In genomic region chr6:8778296-8778649, GRCm38 (mm10) we compare ENCODE assay signal across 8 mouse cellular contexts. TPM values are rescaled to one million over a fixed set of nuclear protein-coding genes. Genes with fewer than 3 reads are reported as not detected.
A peak's percentile ranks its signal among the peaks of the same experiment; 100 is the strongest.
DNase-seq lines count a peak whose midpoint lies in the region; ATAC-seq lines count a peak whose summit lies in the region.

Gene Ica1 (minus strand): TSS chr6:8778488.

- H3K36me3 ChIP-seq in hindbrain, embryonic 12.5 days, result no peaks in the 10 kb centered on the region
- no peaks in the 10 kb centered on the region for H3K36me3 ChIP-seq in limb, embryonic 15.5 days
- no peaks in the 10 kb centered on the region for H3K36me3 ChIP-seq in neural tube, embryonic 14.5 days (ENCODE audit: control insufficient read depth, insufficient read depth, low read length)

- peak; percentile 45 for ATAC-seq in CD4-positive, CD25-positive, alpha-beta regulatory T cell, adult 4 months
- ATAC-seq in hindbrain, embryonic 12.5 days (ENCODE audit: low FRiP score), result no peak; the same call in 1 of the 2 replicates
- no peak for ATAC-seq in limb, embryonic 15.5 days (ENCODE audit: insufficient number of reproducible peaks, low FRiP score, low TSS enrichment, low read depth)
- peak; percentile 64 for ATAC-seq in neural tube, embryonic 14.5 days (ENCODE audit: low read depth)

- peak within 1 kb of the TSS; percentile 93 for H3K4me2 ChIP-seq in hindbrain, embryonic 12.5 days (replicated peaks)
- peak within 1 kb of the TSS; percentile 95 for H3K4me2 ChIP-seq in limb, embryonic 15.5 days
- peak within 1 kb of the TSS; percentile 84 for H3K4me2 ChIP-seq in neural tube, embryonic 14.5 days (ENCODE audit: low read depth, low read length)

- peaks cover 5% of the 10 kb centered on the region; the same call in 1 of the 2 replicates for H3K4me1 ChIP-seq in hindbrain, embryonic 12.5 days
- H3K4me1 ChIP-seq in limb, embryonic 15.5 days, result peaks cover 12% of the 10 kb centered on the region
- H3K4me1 ChIP-seq in neural tube, embryonic 14.5 days (ENCODE audit: control insufficient read depth, insufficient read depth, low read length), result 0 out of 2 replicates have a peak, but pooled peaks cover 3% of the 10 kb centered on the region

- H3K27me3 ChIP-seq in hindbrain, embryonic 12.5 days, result peaks cover 4% of the 10 kb centered on the region; the same call in 1 of the 2 replicates
- peaks cover 14% of the 10 kb centered on the region for H3K27me3 ChIP-seq in limb, embryonic 15.5 days
- H3K27me3 ChIP-seq in neural tube, embryonic 14.5 days (ENCODE audit: control insufficient read depth, insufficient read depth, low read length), result no peaks in the 10 kb centered on the region

- WGBS in hindbrain, embryonic 12.5 days, result 3% methylated on average over 14 of the region's 16 CpGs
- 2% methylated on average over 13 of the region's 16 CpGs for WGBS in limb, embryonic 15.5 days
- under 1% methylated on average over 15 of the region's 16 CpGs for WGBS in neural tube, embryonic 14.5 days

- H3K9me3 ChIP-seq in hindbrain, embryonic 12.5 days (replicated peaks), result no peaks in the 10 kb centered on the region
- H3K9me3 ChIP-seq in limb, embryonic 15.5 days, result no peaks in the 10 kb centered on the region
- H3K9me3 ChIP-seq in neural tube, embryonic 14.5 days (ENCODE audit: control insufficient read depth, low read length), result no peaks in the 10 kb centered on the region

- peak within 1 kb of the TSS; percentile 84 for H3K4me3 ChIP-seq in hindbrain, embryonic 12.5 days
- peak within 1 kb of the TSS; percentile 67 for H3K4me3 ChIP-seq in limb, embryonic 15.5 days
- H3K4me3 ChIP-seq in neural tube, embryonic 14.5 days (ENCODE audit: low read depth, low read length), result peak within 1 kb of the TSS; percentile 80

- peak within 1 kb of the TSS; percentile 66; the same call in 1 of the 2 replicates for H3K27ac ChIP-seq in hindbrain, embryonic 12.5 days
- H3K27ac ChIP-seq in limb, embryonic 15.5 days, result no peak within 1 kb of the TSS
- H3K27ac ChIP-seq in neural tube, embryonic 14.5 days (ENCODE audit: low read depth, low read length), result peak within 1 kb of the TSS; percentile 76

- peak within 1 kb of the TSS; percentile 86 for H3K9ac ChIP-seq in hindbrain, embryonic 12.5 days
- H3K9ac ChIP-seq in limb, embryonic 15.5 days, result peak within 1 kb of the TSS; percentile 52
- peak within 1 kb of the TSS; percentile 92 for H3K9ac ChIP-seq in neural tube, embryonic 14.5 days (replicated peaks; ENCODE audit: low read depth, low read length)

- DNase-seq in heart, adult 18-20 months, result peak in 1 of 2 experiments; percentile 32
- DNase-seq in heart, adult 11 months, result no peak
- DNase-seq in cerebellum, adult 9-11 months, result peak; percentile 79
- no peak for DNase-seq in spleen, postnatal 14 days (ENCODE audit: low spot score in 2 of 2)

RNA-seq across cellular contexts. Expression of gene Ica1, which starts in this region (rescaled TPM):
- total RNA-seq in heart, adult 18-20 months (2021), result 10 to 100 TPM; 12.1 to 12.6 TPM
- 1 to 10 TPM; 6.2 to 6.4 TPM for polyA plus RNA-seq in CD4-positive, CD25-positive, alpha-beta regulatory T cell, adult 4 months (2017; shearing (Covaris generic))
- polyA plus RNA-seq in hindbrain, embryonic 12.5 days (2016; fragmentation: Nextera tagmentation; extraction: Ambion mirVana), result 27.0 and 32.8 TPM in 2 replicates
- 13.6 and 15.6 TPM in 2 replicates for polyA plus RNA-seq in limb, embryonic 15.5 days (2015; fragmentation: Nextera tagmentation; extraction: Ambion mirVana)
- polyA plus RNA-seq in neural tube, embryonic 14.5 days (2014; fragmentation: Nextera tagmentation; extraction: Ambion mirVana), result 69.2 and 84.8 TPM in 2 replicates

Comparison
In these comparisons a context has a peak if more than half of its experiments do, and no peak if none do; other contexts are left out.
1. ATAC-seq: peak in CD4-positive, CD25-positive, alpha-beta regulatory T cell, adult 4 months (single experiment) and neural tube, embryonic 14.5 days (single experiment); none in hindbrain, embryonic 12.5 days (single experiment) and limb, embryonic 15.5 days (single experiment).
2. Peak in every context shown above with its lines, with median percentiles within 50 percentile points of each other: H3K4me2 ChIP-seq, H3K4me3 ChIP-seq and H3K9ac ChIP-seq.